Mouse (Mus musculus) Muller cell, postnatal 12 days (primary cell): ENCODE results near the gene Ssbp1.

Source experiments
- DNase-seq: peaks from one replicate; pipeline ENCODE4 v3.0.0-alpha.2; 2015; ENCODE audit errors: inconsistent ontology term

The Ssbp1 gene

GRCm38 (mm10) chr6:40470916-40471719, at the start of gene Ssbp1:
TSS of gene Ssbp1 (plus strand) at chr6:40471352.
- peak; percentile 95 for DNase-seq

- no peak for DNase-seq
These were observed 48.1 kb upstream of the Ssbp1 start for GRCm38 (mm10) chr6:40423013-40423412.

- peak; percentile 7 for DNase-seq
These were observed 47.4 kb upstream of the Ssbp1 start for GRCm38 (mm10) chr6:40423774-40424173.

GRCm38 (mm10) chr6:40427441-40427840, 43.7 kb upstream of the Ssbp1 start:
- no peak for DNase-seq

- DNase-seq, result no peak
These were observed 42.5 kb upstream of the Ssbp1 start for GRCm38 (mm10) chr6:40428696-40429095.

GRCm38 (mm10) chr6:40429521-40429931, 41.6 kb upstream of the Ssbp1 start:
- DNase-seq, result peak; percentile 12

- DNase-seq, result no peak
These were observed 40.9 kb upstream of the Ssbp1 start for GRCm38 (mm10) chr6:40430251-40430650.

- DNase-seq, result no peak
These were observed 40.3 kb upstream of the Ssbp1 start for GRCm38 (mm10) chr6:40430878-40431277.

- no peak for DNase-seq
These were observed 39.8 kb upstream of the Ssbp1 start for GRCm38 (mm10) chr6:40431356-40431755.

GRCm38 (mm10) chr6:40431812-40432211, 39.3 kb upstream of the Ssbp1 start:
- DNase-seq, result no peak

GRCm38 (mm10) chr6:40432346-40433275, 38.5 kb upstream of the Ssbp1 start:
- no peak for DNase-seq

GRCm38 (mm10) chr6:40434697-40435096, 36.5 kb upstream of the Ssbp1 start:
- no peak for DNase-seq

GRCm38 (mm10) chr6:40435151-40436046, 35.8 kb upstream of the Ssbp1 start:
- DNase-seq, result peak; percentile 67

GRCm38 (mm10) chr6:40436047-40436483, 35.1 kb upstream of the Ssbp1 start, which contains the start of gene E330009J07Rik:
TSS of gene E330009J07Rik (minus strand) at chr6:40436135.
- DNase-seq, result peak; percentile 81

- no peak for DNase-seq
These were observed 32.2 kb upstream of the Ssbp1 start, which contains the start of gene Wee2 for GRCm38 (mm10) chr6:40438936-40439335. TSS of gene Wee2 (plus strand) at chr6:40439088.

GRCm38 (mm10) chr6:40439731-40440130, 31.4 kb upstream of the Ssbp1 start:
- no peak for DNase-seq

GRCm38 (mm10) chr6:40441276-40441675, 29.9 kb upstream of the Ssbp1 start:
- no peak for DNase-seq

GRCm38 (mm10) chr6:40441755-40442154, 29.4 kb upstream of the Ssbp1 start:
- no peak for DNase-seq

GRCm38 (mm10) chr6:40443281-40443928, 27.7 kb upstream of the Ssbp1 start:
- DNase-seq, result no peak

GRCm38 (mm10) chr6:40448626-40449025, 22.5 kb upstream of the Ssbp1 start:
- DNase-seq, result no peak
